Comparison of ENCODE assay signal across 24 mouse cellular contexts in the genomic region with DNA sequence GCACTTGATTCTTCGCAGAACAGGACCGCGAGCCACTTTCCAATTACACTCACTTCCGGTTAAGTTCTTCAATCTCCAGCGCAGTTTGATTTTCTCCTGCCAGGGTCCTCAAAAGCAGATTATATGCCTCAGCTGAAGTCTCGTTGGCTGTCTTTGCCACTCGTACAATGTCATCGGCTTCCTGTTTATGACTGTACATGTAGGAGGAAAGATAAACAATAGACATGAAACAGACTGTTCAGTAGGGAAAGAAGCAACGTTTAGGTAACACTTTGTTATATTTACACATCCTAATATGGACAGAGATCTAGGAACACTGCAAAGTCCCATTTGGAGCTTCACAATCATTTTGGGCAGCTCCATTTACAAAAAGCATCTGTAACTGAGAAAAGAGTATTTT. TPM values are rescaled to one million over a fixed set of nuclear protein-coding genes. Genes with fewer than 3 reads are reported as not detected.
A peak's percentile ranks its signal among the peaks of the same experiment; 100 is the strongest.
DNase-seq lines count a peak whose midpoint lies in the region; ATAC-seq and TF ChIP-seq lines count a peak whose summit lies in the region.
"Had no signal": no experiment of that assay in that cellular context is flagged by ENCODE, and none has a peak within 500 bp of the region (broad histone marks: within the 10 kb centered on the region; RNA-seq: fewer than 3 reads in every experiment).

No protein-coding gene starts in this region.

- TF ChIP-seq CTCF in lung, embryonic 14.5 days (IDR thresholded peaks at IDR 0.05; ENCODE audit: low read depth), result no peak
- no peak for TF ChIP-seq CTCF in lung, postnatal 0 days (IDR thresholded peaks at IDR 0.05)
- no peak for TF ChIP-seq CTCF in intestine, postnatal 0 days (IDR thresholded peaks at IDR 0.05; ENCODE audit: low read depth)

- no peaks in the 10 kb centered on the region for H3K4me1 ChIP-seq in lung, embryonic 14.5 days (ENCODE audit: insufficient read depth)
- H3K4me1 ChIP-seq in lung, postnatal 0 days (ENCODE audit: insufficient read depth, low read depth, low read length), result no peaks in the 10 kb centered on the region
- H3K4me1 ChIP-seq in intestine, postnatal 0 days (replicated peaks; ENCODE audit: control insufficient read depth, insufficient read depth, low read length), result no peaks in the 10 kb centered on the region
- H3K4me1 ChIP-seq: forebrain, embryonic 10.5 days; forebrain, embryonic 13.5 days; heart, embryonic 10.5 days; hindbrain, embryonic 12.5 days; hindbrain, embryonic 15.5 days had no signal

- peaks cover 82% of the 10 kb centered on the region for H3K36me3 ChIP-seq in lung, embryonic 14.5 days (ENCODE audit: insufficient read depth)
- H3K36me3 ChIP-seq in lung, postnatal 0 days (ENCODE audit: insufficient read depth, low read length), result peaks cover 43% of the 10 kb centered on the region
- H3K36me3 ChIP-seq in intestine, postnatal 0 days (ENCODE audit: control insufficient read depth, insufficient read depth), result peaks cover 62% of the 10 kb centered on the region

- H3K4me2 ChIP-seq in lung, embryonic 14.5 days, result no peak overlapping the region
- H3K4me2 ChIP-seq in lung, postnatal 0 days (replicated peaks; ENCODE audit: low read depth, low read length), result no peak overlapping the region
- H3K4me2 ChIP-seq in intestine, postnatal 0 days (replicated peaks; ENCODE audit: low read depth), result no peak overlapping the region
- H3K4me2 ChIP-seq: forebrain, embryonic 13.5 days; hindbrain, embryonic 12.5 days; hindbrain, embryonic 15.5 days had no signal

- H3K9ac ChIP-seq in lung, embryonic 14.5 days, result no peak overlapping the region
- no peak overlapping the region for H3K9ac ChIP-seq in lung, postnatal 0 days (replicated peaks; ENCODE audit: low read depth)
- no peak overlapping the region for H3K9ac ChIP-seq in intestine, postnatal 0 days (ENCODE audit: low read depth, low read length)
- H3K9ac ChIP-seq: forebrain, embryonic 13.5 days; hindbrain, embryonic 12.5 days; hindbrain, embryonic 15.5 days had no signal

- WGBS in lung, embryonic 14.5 days, result 59% methylated on average over 9 of the region's 9 CpGs
- WGBS in lung, postnatal 0 days, result 46% methylated on average over 9 of the region's 9 CpGs
- 76% methylated on average over 9 of the region's 9 CpGs for WGBS in intestine, postnatal 0 days

- peak; percentile 67 for DNase-seq in lung, embryonic 14.5 days
- DNase-seq in lung, postnatal 4 days, result no peak
- DNase-seq in lung, postnatal 0 days (ENCODE audit: low spot score), result peak; percentile 63
- peak; percentile 13 for DNase-seq in lung, postnatal 14 days
- no peak for DNase-seq in kidney, postnatal 14 days
- DNase-seq: adrenal gland, postnatal 10 days; adrenal gland, postnatal 36 days; B cell, adult 2 months; cerebellum, adult 18-20 months; cerebellum, adult 9-10 months; cerebellum, postnatal 14 days; gastrocnemius, postnatal 10 days; gastrocnemius, postnatal 36 days; heart, adult 2 months had no signal

- H3K9me3 ChIP-seq in lung, embryonic 14.5 days (ENCODE audit: low read depth, low read length), result no peaks in the 10 kb centered on the region
- H3K9me3 ChIP-seq in lung, postnatal 0 days (ENCODE audit: low read length), result no peaks in the 10 kb centered on the region
- no peaks in the 10 kb centered on the region for H3K9me3 ChIP-seq in intestine, postnatal 0 days (ENCODE audit: control insufficient read depth)
- H3K9me3 ChIP-seq: forebrain, embryonic 10.5 days; forebrain, embryonic 13.5 days; G1E; heart, embryonic 10.5 days; hindbrain, embryonic 12.5 days; hindbrain, embryonic 15.5 days had no signal

- H3K4me3 ChIP-seq in lung, embryonic 14.5 days (ENCODE audit: low read depth, low read length), result no peak overlapping the region
- no peak overlapping the region for H3K4me3 ChIP-seq in lung, postnatal 0 days (ENCODE audit: low read depth, low read length)
- no peak overlapping the region for H3K4me3 ChIP-seq in intestine, postnatal 0 days (ENCODE audit: low read depth, low read length)
- H3K4me3 ChIP-seq: forebrain, embryonic 10.5 days; forebrain, embryonic 13.5 days; heart, adult 2 months; heart, embryonic 10.5 days; hindbrain, embryonic 12.5 days; hindbrain, embryonic 15.5 days had no signal

- H3K27me3 ChIP-seq in lung, embryonic 14.5 days (ENCODE audit: insufficient read depth, low read length), result no peaks in the 10 kb centered on the region
- H3K27me3 ChIP-seq in lung, postnatal 0 days (replicated peaks; ENCODE audit: insufficient read depth, low read length), result no peaks in the 10 kb centered on the region
- no peaks in the 10 kb centered on the region for H3K27me3 ChIP-seq in intestine, postnatal 0 days (replicated peaks; ENCODE audit: control insufficient read depth, insufficient read depth, low read length)
- H3K27me3 ChIP-seq: CH12.LX; forebrain, embryonic 13.5 days; hindbrain, embryonic 12.5 days; hindbrain, embryonic 15.5 days; Patski had no signal

- peak overlapping the region; percentile 51; the same call in 1 of the 2 replicates for H3K27ac ChIP-seq in lung, embryonic 14.5 days (ENCODE audit: low read depth)
- peak overlapping the region; percentile 35; the same call in 1 of the 2 replicates for H3K27ac ChIP-seq in lung, postnatal 0 days (ENCODE audit: low read length)
- no peak overlapping the region; the same call in 1 of the 2 replicates for H3K27ac ChIP-seq in intestine, postnatal 0 days (ENCODE audit: low read depth, low read length)
- H3K27ac ChIP-seq: forebrain, embryonic 10.5 days; forebrain, embryonic 13.5 days; heart, adult 2 months; heart, embryonic 10.5 days; hindbrain, embryonic 12.5 days; hindbrain, embryonic 15.5 days had no signal

- no peak for ATAC-seq in lung, embryonic 14.5 days (ENCODE audit: insufficient read depth)
- peak; percentile 66 for ATAC-seq in lung, postnatal 0 days
- no peak for ATAC-seq in intestine, postnatal 0 days
- ATAC-seq: forebrain, embryonic 13.5 days; forebrain, embryonic 16.5 days; Patski had no signal

- peak; percentile 90 for TF ChIP-seq EP300 in lung, postnatal 0 days (IDR thresholded peaks at IDR 0.05)

RNA-seq across cellular contexts. Expression of gene Lamc2, which starts 45.4 kb away (rescaled TPM):
- 55.7 and 55.9 TPM in 2 replicates for polyA plus RNA-seq in lung, embryonic 14.5 days (2014; fragmentation: Nextera tagmentation; extraction: Ambion mirVana)
- 62.9 and 69.0 TPM in 2 replicates for polyA plus RNA-seq in lung, postnatal 0 days (2015; fragmentation: Nextera tagmentation; extraction: Ambion mirVana)
- polyA plus RNA-seq in intestine, postnatal 0 days (2015; fragmentation: Nextera tagmentation; extraction: Ambion mirVana), result 3.3 and 3.6 TPM in 2 replicates
- polyA plus RNA-seq: G1E had no signal

Comparison
In these comparisons a context has a peak if more than half of its experiments do, and no peak if none do; other contexts are left out.
1. DNase-seq: peak in lung, embryonic 14.5 days (single experiment), lung, postnatal 0 days (single experiment) and lung, postnatal 14 days (single experiment); none in lung, postnatal 4 days (0 of 2) and kidney, postnatal 14 days (single experiment).
2. RNA of gene Lamc2, which starts 45.4 kb away (polyA plus RNA-seq): 62.9 to 69.0 TPM in lung, postnatal 0 days and 55.7 to 55.9 TPM in lung, embryonic 14.5 days; 3.3 to 3.6 TPM in intestine, postnatal 0 days; every median in the first group is over 10 times any median in the second.